9 mouse cellular contexts compared by ENCODE assay signal in genomic region chr4:53594204-53594603, GRCm38 (mm10). TPM values are rescaled to one million over a fixed set of nuclear protein-coding genes. Genes with fewer than 3 reads are reported as not detected.
DNase-seq lines count a peak whose midpoint lies in the region; ATAC-seq lines count a peak whose summit lies in the region.
"Had no signal": no experiment of that assay in that cellular context is flagged by ENCODE, and none has a peak within 500 bp of the region (broad histone marks: within the 10 kb centered on the region; RNA-seq: fewer than 3 reads in every experiment).

No protein-coding gene starts in this region.

- H3K4me1 ChIP-seq in limb, embryonic 10.5 days: no peaks in the 10 kb centered on the region

- H3K9me3 ChIP-seq in limb, embryonic 10.5 days (replicated peaks): no peaks in the 10 kb centered on the region
- H3K9me3 ChIP-seq: heart, embryonic 15.5 days had no signal

- H3K4me3 ChIP-seq in limb, embryonic 10.5 days: no peak overlapping the region
- H3K4me3 ChIP-seq: heart, embryonic 15.5 days had no signal

- H3K27me3 ChIP-seq in limb, embryonic 10.5 days (ENCODE audit: low read depth, poor library complexity, severe bottlenecking): no peaks in the 10 kb centered on the region
- H3K27me3 ChIP-seq: heart, embryonic 15.5 days had no signal

- peak; percentile 35 for ATAC-seq in inflammation-experienced regulatory T-cells, adult 6 months

- H3K27ac ChIP-seq in limb, embryonic 10.5 days: no peak overlapping the region
- H3K27ac ChIP-seq: heart, embryonic 15.5 days had no signal

- 45% methylated on average over 4 of the region's 4 CpGs for WGBS in limb, embryonic 10.5 days

- DNase-seq in A20 (ENCODE audit: low read depth, low spot score): peak; percentile 71
- peak; percentile 80 for DNase-seq in MN1 (ENCODE audit: low spot score)
- DNase-seq in cerebellum, adult 9-10 months: peak; percentile 84
- peak; percentile 43 to 72 for DNase-seq in frontal cortex, postnatal 36 days (ENCODE audit: low spot score in 2 of 2)
- DNase-seq in limb, embryonic 10.5 days (ENCODE audit: low spot score): peak; percentile 46
- peak; percentile 35 for DNase-seq in naive thymus-derived CD4-positive, alpha-beta T cell, adult 2 months (ENCODE audit: low read depth)
- peak; percentile 19 for DNase-seq in urinary bladder, postnatal 25 days (ENCODE audit: low spot score)

- no peaks in the 10 kb centered on the region for H3K36me3 ChIP-seq in limb, embryonic 10.5 days
- H3K36me3 ChIP-seq: heart, embryonic 15.5 days had no signal

RNA-seq across cellular contexts. Expression of gene Fsd1l, which starts 37.1 kb away (rescaled TPM):
- polyA plus RNA-seq in inflammation-experienced regulatory T-cells, adult 6 months (2017; shearing (Covaris generic)): 10 to 100 TPM in 1 of 3 experiments, 1 to 10 TPM in 2; 3.8 to 12.0 (median 7.0) TPM
- polyA plus RNA-seq in limb, embryonic 10.5 days (2016; fragmentation: Nextera tagmentation; extraction: Ambion mirVana): 11.5 and 12.9 TPM in 2 replicates

Comparison
In these comparisons a context has a peak if more than half of its experiments do, and no peak if none do; other contexts are left out.
1. DNase-seq: peak in every context shown above with its lines; median percentile 84 in cerebellum, adult 9-10 months; 80 in MN1; 71 in A20; 58 in frontal cortex, postnatal 36 days; 46 in limb, embryonic 10.5 days; 35 in naive thymus-derived CD4-positive, alpha-beta T cell, adult 2 months; 19 in urinary bladder, postnatal 25 days.